Mouse (Mus musculus) cerebral cortex, adult 2 months (tissue): ENCODE measurements around the gene Klf12.

Experiments
- whole genome bisulfite sequencing: fragments of 180-500 bp; shearing (Covaris S2); methylation state at CpG from one replicate; pipeline ENCODE4 v1.1.7; 2018; 5-methylcytosine and 5-hydroxymethylcytosine counted together

Klf12 gene

DNA sequence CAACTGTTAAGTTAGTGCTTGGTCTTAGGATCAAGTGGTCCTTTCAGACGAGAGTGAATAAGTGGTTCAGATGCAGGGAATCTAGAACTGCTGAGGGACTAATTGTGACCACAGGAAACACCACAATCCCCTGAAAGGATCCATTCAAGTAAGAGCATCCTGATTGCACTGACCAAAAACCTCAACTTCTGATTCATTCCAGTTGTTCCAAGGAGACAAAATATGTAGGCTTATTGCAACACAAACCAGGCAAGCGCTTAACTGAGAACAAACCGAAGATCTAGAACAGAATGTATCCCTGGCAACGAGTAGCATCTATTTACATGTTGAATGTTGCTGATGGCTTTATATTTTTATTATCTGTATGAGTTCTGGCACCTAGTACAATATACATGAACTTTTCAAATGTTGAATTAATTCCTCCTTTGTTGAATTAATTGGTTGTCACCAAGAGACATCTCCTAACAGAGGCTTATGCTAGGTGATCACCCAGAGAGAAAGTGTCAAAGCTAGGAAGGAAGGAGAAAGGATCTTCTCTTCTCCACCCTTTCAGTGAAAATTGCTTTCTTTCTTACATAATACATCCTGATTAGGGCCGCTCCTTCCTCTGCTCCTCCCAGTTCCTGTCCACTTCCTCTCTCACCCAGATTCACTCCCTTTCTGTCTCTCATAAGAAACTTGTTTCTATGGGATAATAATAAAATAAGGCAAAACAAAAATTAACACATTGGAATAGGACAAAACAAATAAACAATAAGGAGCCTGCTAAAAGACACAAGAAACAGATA is 407.5 kb downstream of the Klf12 start:
- WGBS: 66% methylated on average over 5 of the region's 5 CpGs

DNA sequence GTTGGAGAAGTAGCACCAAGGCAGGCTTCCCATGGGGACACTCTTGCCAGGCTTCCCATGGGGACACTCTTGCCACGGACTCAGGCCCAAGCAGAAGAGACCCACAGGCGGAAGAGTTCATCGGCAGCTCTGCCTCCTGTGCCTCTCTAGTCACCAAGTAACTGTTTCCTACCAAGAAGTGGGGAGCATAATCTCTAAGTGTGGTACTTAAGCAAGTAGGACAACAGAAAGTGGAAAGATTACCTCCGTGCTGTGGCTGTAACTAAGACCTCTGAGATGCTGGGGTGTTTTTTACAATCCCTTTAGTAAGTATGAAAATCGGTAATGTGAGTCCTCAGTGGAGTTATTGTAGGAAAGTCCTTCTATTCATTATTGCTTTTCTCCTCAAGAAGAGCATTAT is 410.8 kb downstream of the Klf12 start:
- WGBS: 92% methylated on average over 5 of the region's 5 CpGs

DNA sequence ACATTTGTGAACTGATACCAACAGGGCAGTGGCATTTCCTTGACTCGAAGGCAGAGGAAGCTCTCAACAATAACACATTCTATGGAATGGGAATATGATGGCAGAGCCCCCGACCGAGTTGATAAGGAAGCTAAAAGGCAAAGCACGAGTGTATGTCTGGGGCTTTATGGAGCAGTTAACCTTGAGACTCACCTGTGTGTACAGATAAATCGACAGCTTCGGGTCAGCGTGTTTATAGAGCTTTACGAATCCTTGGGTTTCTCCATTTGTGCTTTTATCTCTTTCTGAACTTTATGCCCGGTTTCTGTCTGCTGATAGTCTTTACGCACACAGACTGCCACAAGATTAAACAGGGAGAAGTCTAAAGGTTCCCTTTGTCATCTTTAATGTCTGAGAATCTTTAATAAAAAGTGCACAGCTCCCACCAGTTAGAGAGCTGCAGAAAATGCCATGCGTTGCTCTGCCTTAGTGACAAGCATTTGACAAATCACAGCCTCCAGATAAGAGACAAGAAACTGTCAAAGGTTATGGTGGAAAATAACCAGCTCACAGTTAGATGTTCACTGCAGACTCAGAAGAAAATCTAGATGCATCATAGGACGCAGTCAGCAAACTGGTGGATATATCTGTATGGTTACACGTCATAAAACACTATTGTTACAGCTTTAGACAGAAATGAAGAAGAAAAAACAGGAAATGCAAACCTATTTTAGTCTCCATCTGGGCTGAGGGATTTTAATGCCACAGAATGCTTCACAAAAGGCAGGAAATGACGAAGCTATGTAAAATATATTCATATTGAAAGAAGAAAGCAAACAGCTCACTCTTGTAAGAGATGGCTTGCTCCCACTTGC is 428.1 kb downstream of the Klf12 start:
- 72% methylated on average over 14 of the region's 14 CpGs for WGBS

DNA sequence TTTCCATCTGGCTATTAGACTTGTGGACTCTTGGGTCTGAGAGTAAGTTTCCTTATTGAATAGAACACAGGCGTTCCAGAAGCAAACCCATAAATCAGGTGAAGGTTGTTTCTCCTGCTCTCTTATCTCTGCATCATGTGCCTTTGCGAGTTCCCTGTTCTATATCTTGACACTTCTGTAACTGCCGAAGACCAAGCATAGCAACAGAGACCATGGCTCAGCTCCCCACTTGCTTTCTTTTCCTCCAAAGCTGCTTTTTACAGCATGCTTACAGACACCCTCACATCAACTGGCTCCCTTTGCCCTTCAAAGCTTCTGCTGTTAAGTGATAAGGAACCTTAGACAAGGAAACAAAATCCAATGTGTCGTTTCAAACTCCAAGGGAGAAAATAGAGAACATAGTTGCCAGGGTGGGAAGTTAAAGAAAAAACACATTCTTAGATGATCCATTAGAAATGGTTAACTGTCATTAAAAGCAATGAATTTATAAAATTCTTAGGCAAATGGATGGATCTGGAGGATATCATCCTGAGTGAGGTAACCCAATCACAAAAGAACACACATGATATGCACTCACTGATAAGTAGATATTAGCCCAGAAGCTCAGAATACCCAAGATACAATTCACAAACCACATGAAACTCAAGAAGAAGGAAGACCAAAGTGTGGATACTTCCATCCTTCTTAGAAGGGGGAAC is 430.6 kb downstream of the Klf12 start:
- WGBS: 81% methylated on average over 4 of the region's 4 CpGs

DNA sequence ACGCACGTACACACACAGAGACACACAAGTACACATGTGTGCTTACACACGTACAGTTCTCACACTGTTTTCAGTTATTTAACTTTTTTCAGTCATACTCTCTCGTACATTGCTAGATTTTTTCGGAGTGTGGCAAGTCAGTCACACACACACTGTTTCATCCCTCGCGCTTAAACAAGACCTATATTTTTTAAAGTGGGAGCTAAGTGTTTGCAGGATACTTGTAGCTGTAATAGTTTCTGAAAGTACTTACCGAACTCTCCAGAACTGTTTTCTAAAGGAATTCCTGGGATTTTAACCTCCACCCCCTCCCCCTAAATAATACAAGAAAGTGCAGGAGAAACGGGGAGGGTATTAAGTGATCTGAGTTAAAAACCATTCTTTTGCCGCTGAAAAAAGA is 434.1 kb downstream of the Klf12 start:
- 89% methylated on average over 10 of the region's 10 CpGs for WGBS

DNA sequence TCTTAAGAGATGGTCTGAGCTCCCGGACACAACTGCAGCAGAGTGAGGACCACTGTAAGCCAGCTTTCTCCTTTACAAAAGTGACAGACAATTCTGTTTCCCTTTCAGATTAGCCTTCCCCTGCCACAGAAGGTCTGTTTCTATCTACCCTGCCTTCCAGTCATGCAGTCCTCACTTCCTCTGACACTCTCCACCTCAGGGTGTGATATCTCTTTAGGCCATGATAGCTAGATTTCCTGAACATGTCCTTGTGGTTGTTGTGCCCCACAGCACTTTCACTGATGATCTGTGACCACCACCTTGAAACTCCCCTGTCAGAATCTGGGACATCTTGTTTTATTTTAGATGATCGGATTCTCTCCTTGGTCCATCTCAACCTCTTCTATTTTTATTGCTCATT is 437.0 kb downstream of the Klf12 start:
- 96% methylated on average over 2 of the region's 2 CpGs for WGBS

DNA sequence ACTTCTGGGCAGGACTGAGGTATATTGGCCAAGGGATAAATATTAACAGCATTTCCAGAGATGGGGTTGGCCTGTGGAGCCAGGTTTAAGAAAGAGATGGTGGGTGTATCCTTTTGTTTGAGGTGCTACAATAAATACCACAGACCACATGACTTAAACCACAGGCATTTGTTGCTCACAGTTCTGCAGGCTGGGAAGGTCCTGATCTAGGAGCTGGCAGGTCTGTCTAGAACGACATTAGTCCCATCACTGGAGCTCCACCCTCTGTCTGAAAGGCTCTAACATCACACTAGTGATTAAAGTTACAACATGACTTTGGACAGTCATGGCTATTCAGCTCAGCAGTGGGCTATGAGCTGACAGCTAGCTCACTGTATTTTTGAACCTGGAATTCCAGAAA is 457.8 kb downstream of the Klf12 start:
- 68% methylated on average over 1 of the region's 1 CpGs for WGBS
